ENCODE assay signal across 8 mouse cellular contexts in the genomic region with DNA sequence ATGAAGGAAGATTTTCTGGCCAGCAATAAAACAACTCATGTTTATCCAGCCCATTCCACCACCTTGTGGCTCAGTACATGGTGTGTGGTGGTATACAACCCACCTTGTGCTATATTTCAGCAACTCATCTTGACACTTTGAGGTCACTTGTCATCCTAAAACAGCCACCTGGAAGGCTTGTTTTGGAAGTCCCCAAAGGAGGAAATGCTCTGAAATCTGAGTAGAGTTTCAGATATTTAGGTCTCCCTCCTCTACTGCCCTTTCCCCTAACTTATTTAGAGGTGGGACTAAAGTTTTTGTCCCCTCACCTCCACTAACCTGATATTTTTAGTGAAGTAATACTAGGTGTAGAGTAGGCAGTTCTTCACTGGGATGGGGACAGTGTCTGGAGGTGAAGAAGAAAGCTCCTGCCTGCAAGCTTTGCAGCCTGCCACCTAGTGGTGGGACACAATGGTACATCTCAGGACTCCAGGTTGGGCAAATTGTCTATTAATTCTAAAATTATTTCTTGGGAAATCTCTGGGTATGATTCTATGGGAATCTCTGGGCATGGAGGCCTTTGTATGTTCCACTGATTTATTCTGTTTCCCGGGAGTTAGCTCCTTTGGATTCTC. TPM values are rescaled to one million over a fixed set of nuclear protein-coding genes. Genes with fewer than 3 reads are reported as not detected.
DNase-seq lines count a peak whose midpoint lies in the region; ATAC-seq and TF ChIP-seq lines count a peak whose summit lies in the region.

No protein-coding gene starts in this region.

- TF ChIP-seq CTCF in cerebellum, adult 2 months (IDR thresholded peaks at IDR 0.05; ENCODE audit: borderline replicate concordance, insufficient read depth, low read depth, low read length), result peak; percentile 76
- peak; percentile 94 for TF ChIP-seq CTCF in left cerebral cortex, adult 2 months (IDR thresholded peaks at IDR 0.05)

- intact Hi-C loops in left cerebral cortex, adult 2 months (cut with DNase I), result no loop called here

- WGBS in cerebellum, adult 2 months, result 53% methylated on average over 1 of the region's 1 CpGs
- WGBS in forebrain, embryonic 16.5 days, result 39% methylated on average over 1 of the region's 1 CpGs
- 32% methylated on average over 1 of the region's 1 CpGs for WGBS in hindbrain, embryonic 14.5 days

- no peaks in the 10 kb centered on the region for H3K4me1 ChIP-seq in cerebellum, adult 2 months (ENCODE audit: control insufficient read depth, insufficient read depth, low read length)
- peaks cover 20% of the 10 kb centered on the region for H3K4me1 ChIP-seq in forebrain, embryonic 16.5 days (replicated peaks; ENCODE audit: control insufficient read depth, insufficient read depth, low read length)
- peaks cover 14% of the 10 kb centered on the region for H3K4me1 ChIP-seq in hindbrain, embryonic 14.5 days (replicated peaks; ENCODE audit: control insufficient read depth, insufficient read depth, low read length)

- no peak overlapping the region for H3K27ac ChIP-seq in cerebellum, adult 2 months (ENCODE audit: insufficient read depth, low read length)
- H3K27ac ChIP-seq in forebrain, embryonic 16.5 days (ENCODE audit: low read length), result no peak overlapping the region
- no peak overlapping the region for H3K27ac ChIP-seq in hindbrain, embryonic 14.5 days
- H3K27ac ChIP-seq in left cerebral cortex, adult 2 months, result no peak overlapping the region

- H3K36me3 ChIP-seq in forebrain, embryonic 16.5 days (ENCODE audit: control insufficient read depth, insufficient read depth), result no peaks in the 10 kb centered on the region
- H3K36me3 ChIP-seq in hindbrain, embryonic 14.5 days (replicated peaks; ENCODE audit: control insufficient read depth, insufficient read depth), result no peaks in the 10 kb centered on the region

- H3K27me3 ChIP-seq in cerebellum, adult 2 months (ENCODE audit: control insufficient read depth, insufficient read depth, low read length), result no peaks in the 10 kb centered on the region
- no peaks in the 10 kb centered on the region for H3K27me3 ChIP-seq in forebrain, embryonic 16.5 days (replicated peaks; ENCODE audit: control insufficient read depth, insufficient read depth, low read length)
- H3K27me3 ChIP-seq in hindbrain, embryonic 14.5 days (ENCODE audit: control insufficient read depth, insufficient read depth, low read length), result no peaks in the 10 kb centered on the region

- no peak for TF ChIP-seq POLR2A in cerebellum, adult 2 months (IDR thresholded peaks at IDR 0.05; ENCODE audit: borderline replicate concordance, insufficient read depth, low read length)

- no peak for ATAC-seq in cerebellum, adult (ENCODE audit: insufficient number of reproducible peaks, low FRiP score, low TSS enrichment)
- ATAC-seq in forebrain, embryonic 16.5 days, result no peak
- ATAC-seq in hindbrain, embryonic 14.5 days (ENCODE audit: low FRiP score), result no peak
- peak; percentile 48 for ATAC-seq in megakaryocyte progenitor cell, adult 5-6 weeks (replicated peaks; ENCODE audit: poor library complexity)

- no peak overlapping the region for H3K4me3 ChIP-seq in cerebellum, adult 2 months (replicated peaks; ENCODE audit: insufficient read depth, low read depth, low read length)
- peak overlapping the region; percentile 8; the same call in 1 of the 2 replicates for H3K4me3 ChIP-seq in forebrain, embryonic 16.5 days (replicated peaks; ENCODE audit: low read length)
- peak overlapping the region; percentile 60 for H3K4me3 ChIP-seq in hindbrain, embryonic 14.5 days (replicated peaks; ENCODE audit: low read length)
- H3K4me3 ChIP-seq in left cerebral cortex, adult 2 months, result peak overlapping the region; percentile 41; the same call in 1 of the 2 replicates

- H3K9me3 ChIP-seq in forebrain, embryonic 16.5 days (ENCODE audit: control insufficient read depth, low read length), result no peaks in the 10 kb centered on the region
- no peaks in the 10 kb centered on the region for H3K9me3 ChIP-seq in hindbrain, embryonic 14.5 days (ENCODE audit: control insufficient read depth, low read length)

- H3K4me2 ChIP-seq in forebrain, embryonic 16.5 days (ENCODE audit: low read length), result peak overlapping the region; percentile 64
- peak overlapping the region; percentile 55 for H3K4me2 ChIP-seq in hindbrain, embryonic 14.5 days (replicated peaks)

- no peak overlapping the region for H3K9ac ChIP-seq in forebrain, embryonic 16.5 days (replicated peaks; ENCODE audit: low read depth, low read length)
- peak overlapping the region; percentile 65; the same call in 1 of the 2 replicates for H3K9ac ChIP-seq in hindbrain, embryonic 14.5 days

- DNase-seq in cerebellum, adult 11 months, result peak; percentile 61
- peak; percentile 68 to 70 for DNase-seq in cerebellum, adult 2 months
- peak; percentile 47 for DNase-seq in hindbrain, embryonic 14.5 days (ENCODE audit: low spot score)
- DNase-seq in left cerebral cortex, adult 2 months (ENCODE audit: extremely low spot score in 1 of 2, low spot score in 2 of 2), result peak; percentile 48 to 60
- peak; percentile 61 for DNase-seq in spleen, adult 12 weeks (ENCODE audit: low spot score)

RNA-seq across cellular contexts. Expression of a gene that starts 2.5 kb away (rescaled TPM):
- polyA plus RNA-seq in cerebellum, adult 2 months (2012; rRNA removed), result 9.6 and 11.0 TPM in 2 replicates
- polyA plus RNA-seq in forebrain, embryonic 16.5 days (2015; fragmentation: Nextera tagmentation; extraction: Ambion mirVana), result 2.4 and 2.9 TPM in 2 replicates
- 3.1 and 3.4 TPM in 2 replicates for polyA plus RNA-seq in hindbrain, embryonic 14.5 days (2014; fragmentation: Nextera tagmentation; extraction: Ambion mirVana)
- 10 to 100 TPM; 18.2 to 18.5 TPM for total RNA-seq in left cerebral cortex, adult 2 months (2021)
- 0.81 and 0.96 TPM in 2 replicates for total RNA-seq in megakaryocyte progenitor cell, adult 5-6 weeks (2015)
- total RNA-seq in megakaryocyte progenitor cell, adult 5-6 weeks (2017), result 0.88 and 3.3 TPM in 2 replicates

RNA-seq across cellular contexts. Expression of a gene that starts 17.7 kb away (rescaled TPM):
- 139 and 144 TPM in 2 replicates for polyA plus RNA-seq in cerebellum, adult 2 months (2012; rRNA removed)
- 73.0 and 74.1 TPM in 2 replicates for polyA plus RNA-seq in forebrain, embryonic 16.5 days (2015; fragmentation: Nextera tagmentation; extraction: Ambion mirVana)
- polyA plus RNA-seq in hindbrain, embryonic 14.5 days (2014; fragmentation: Nextera tagmentation; extraction: Ambion mirVana), result 126 and 135 TPM in 2 replicates
- 10 to 100 TPM; 66.7 to 67.0 TPM for total RNA-seq in left cerebral cortex, adult 2 months (2021)
- total RNA-seq in megakaryocyte progenitor cell, adult 5-6 weeks (2015), result 147 and 165 TPM in 2 replicates
- 117 and 123 TPM in 2 replicates for total RNA-seq in megakaryocyte progenitor cell, adult 5-6 weeks (2017)

RNA-seq across cellular contexts. Expression of a gene that starts 30.8 kb away (rescaled TPM):
- 19.3 and 20.0 TPM in 2 replicates for polyA plus RNA-seq in cerebellum, adult 2 months (2012; rRNA removed)
- polyA plus RNA-seq in forebrain, embryonic 16.5 days (2015; fragmentation: Nextera tagmentation; extraction: Ambion mirVana), result 9.8 and 10.6 TPM in 2 replicates
- 11.6 and 11.9 TPM in 2 replicates for polyA plus RNA-seq in hindbrain, embryonic 14.5 days (2014; fragmentation: Nextera tagmentation; extraction: Ambion mirVana)
- total RNA-seq in left cerebral cortex, adult 2 months (2021), result 10 to 100 TPM; 14.7 to 15.2 TPM
- total RNA-seq in megakaryocyte progenitor cell, adult 5-6 weeks (2015), result 2.6 and 4.3 TPM in 2 replicates
- total RNA-seq in megakaryocyte progenitor cell, adult 5-6 weeks (2017), result 1.3 and 1.5 TPM in 2 replicates
